Mouse (Mus musculus): ENCODE measurements around the gene Dnajc6.
A peak's percentile ranks its signal among the peaks of the same experiment; 100 is the strongest.

The Dnajc6 gene

DNA sequence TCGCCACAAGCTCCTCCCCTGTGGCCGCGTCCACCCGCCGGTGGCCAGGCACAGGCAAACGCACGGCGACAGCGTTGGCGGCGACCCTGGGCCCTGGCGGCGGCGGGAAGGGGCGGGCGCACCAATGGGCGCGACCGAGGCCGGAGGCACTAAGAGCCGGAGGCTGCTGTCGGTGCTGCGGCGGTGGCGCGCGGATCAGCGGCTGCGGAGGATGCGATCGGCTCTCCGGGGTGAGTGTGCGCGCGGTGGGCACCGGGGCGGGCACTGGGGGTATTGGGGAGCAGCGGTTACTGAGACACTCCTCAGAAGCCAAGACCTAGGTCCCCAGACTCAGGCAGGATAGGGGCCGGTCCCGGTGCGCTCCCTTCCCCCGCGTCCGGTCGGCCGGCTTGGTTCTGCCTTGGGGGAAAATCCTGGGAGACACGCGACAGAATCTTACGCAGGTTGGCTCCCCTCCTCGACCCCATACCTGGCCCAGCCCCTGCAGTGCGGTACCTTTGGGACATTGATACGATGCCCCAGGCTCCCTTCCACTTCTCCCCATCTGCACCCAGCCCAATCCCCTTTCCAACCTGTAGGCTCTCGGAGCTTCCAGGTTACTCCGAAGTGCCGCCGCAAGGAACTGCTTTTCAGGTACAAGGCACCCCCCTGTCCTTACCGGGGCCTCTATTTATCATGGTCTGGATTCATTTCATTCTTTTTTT, at the start of gene Dnajc6:
Dnajc6 (plus strand) TSS at position 115 of the 704 bp plus-strand sequence.
- DNase-seq: peak in 1 of 2 experiments; percentile 45

- no peak for DNase-seq
Measured at GRCm38 (mm10) chr4:101448701-101449100, 47.7 kb upstream of the Dnajc6 start.

DNA sequence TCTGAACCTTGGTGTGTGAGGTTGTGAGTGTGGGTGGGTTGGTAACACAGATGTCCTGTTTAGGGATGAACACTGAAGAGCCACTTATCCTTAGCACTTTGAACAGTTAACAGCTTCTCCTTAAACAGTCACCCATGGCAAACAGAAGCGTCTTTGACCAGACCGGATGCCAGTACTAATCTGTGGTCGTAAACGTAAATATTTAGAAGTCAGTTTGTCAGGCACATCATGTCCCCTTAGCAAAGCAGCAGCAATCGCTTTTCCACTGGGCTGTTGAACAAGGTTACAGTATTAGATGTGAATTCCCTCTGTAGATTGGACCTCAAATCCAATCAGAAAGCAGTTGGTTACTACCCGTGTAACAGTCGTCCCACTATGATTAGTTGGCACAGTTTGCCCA, 47.1 kb upstream of the Dnajc6 start:
- no peak for DNase-seq

GRCm38 (mm10) chr4:101450150-101450780, 46.2 kb upstream of the Dnajc6 start:
- DNase-seq: peak; percentile 28 to 51

DNA sequence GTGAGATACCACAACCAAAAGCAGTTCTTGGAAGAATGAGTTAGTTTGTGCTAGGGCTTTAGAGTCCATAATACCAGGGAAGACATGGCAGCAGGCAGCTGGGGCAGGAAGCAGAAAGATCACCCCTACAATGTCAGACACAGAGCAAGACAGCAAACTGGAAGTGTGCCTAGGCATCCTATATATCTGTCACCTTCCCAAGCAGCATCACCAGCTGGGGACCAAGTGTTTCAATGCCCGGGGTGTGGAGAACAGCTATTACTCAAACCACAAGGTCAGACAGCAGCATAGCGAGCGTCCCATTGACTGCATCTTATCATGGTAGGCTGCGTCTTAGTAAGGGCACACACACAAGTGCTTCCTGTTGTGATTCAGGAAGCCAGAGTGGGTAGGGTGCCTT, 45.4 kb upstream of the Dnajc6 start:
- no peak for DNase-seq

DNA sequence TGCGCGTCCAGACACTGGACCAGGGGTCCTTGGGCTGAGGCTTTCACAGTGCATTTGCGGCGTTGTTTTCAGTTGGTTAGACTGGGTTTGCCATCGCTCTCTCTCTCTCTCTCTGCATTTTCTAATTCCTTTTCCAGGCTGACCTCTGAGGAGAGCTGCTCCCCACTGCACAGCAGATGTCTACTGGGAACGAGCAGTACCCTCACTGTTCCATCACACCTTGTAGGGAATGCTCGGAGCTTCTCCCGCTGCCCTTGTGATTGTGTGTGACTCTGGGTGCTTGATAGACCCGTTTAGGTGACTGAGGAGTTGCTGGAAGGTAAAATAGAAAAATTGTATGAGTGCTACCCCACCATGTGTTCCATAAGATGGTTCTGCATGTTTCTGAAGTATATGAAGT, 43.6 kb upstream of the Dnajc6 start:
- no peak for DNase-seq

- no peak for DNase-seq
Measured at GRCm38 (mm10) chr4:101457176-101457575, 39.3 kb upstream of the Dnajc6 start.

DNA sequence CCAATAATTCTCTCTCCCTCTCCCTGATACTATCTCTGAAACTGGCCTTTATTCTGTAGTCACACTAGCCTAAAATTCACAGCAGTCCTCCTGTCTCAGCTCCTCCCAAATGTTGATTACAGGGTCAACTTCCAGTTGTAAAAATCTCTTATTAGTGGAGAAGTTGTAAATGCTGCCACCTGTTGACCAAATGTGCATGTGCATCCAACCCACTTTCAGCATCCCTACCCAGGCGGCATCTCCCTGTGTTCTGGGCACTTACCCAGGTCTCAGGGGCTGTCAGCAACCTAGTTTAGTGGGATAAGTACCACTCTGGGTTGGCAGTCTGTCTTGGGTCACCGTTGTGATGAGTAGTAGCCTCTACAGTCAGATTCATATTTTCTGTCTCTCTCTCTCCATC, 38.1 kb upstream of the Dnajc6 start:
- peak in 1 of 2 experiments; percentile 59 for DNase-seq

- DNase-seq: no peak
Measured at GRCm38 (mm10) chr4:101459358-101459757, 37.1 kb upstream of the Dnajc6 start.

GRCm38 (mm10) chr4:101460114-101460513, 36.3 kb upstream of the Dnajc6 start:
- DNase-seq: no peak

- DNase-seq: no peak
Measured at GRCm38 (mm10) chr4:101462065-101462464, 34.4 kb upstream of the Dnajc6 start.

GRCm38 (mm10) chr4:101466264-101466663, 30.2 kb upstream of the Dnajc6 start:
- DNase-seq: no peak

DNA sequence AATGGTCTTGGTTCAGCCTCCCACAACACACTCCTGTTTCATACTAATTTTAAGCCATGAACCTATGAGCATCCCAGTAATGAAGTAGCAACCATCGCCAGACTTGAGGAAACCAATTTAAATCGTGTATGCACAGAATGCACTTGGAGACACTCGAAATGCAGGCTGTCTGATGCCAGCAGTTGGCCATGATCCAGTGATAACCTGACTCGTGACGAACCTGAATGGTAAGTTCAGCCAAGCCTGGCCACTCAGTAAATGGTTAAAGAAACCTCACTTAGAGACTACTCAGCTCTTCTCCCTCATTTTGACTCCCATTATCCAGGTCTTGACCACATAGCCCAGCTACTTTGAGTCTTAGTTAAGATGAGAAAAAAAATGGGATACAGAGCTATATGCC, 27.2 kb upstream of the Dnajc6 start:
- no peak for DNase-seq

DNA sequence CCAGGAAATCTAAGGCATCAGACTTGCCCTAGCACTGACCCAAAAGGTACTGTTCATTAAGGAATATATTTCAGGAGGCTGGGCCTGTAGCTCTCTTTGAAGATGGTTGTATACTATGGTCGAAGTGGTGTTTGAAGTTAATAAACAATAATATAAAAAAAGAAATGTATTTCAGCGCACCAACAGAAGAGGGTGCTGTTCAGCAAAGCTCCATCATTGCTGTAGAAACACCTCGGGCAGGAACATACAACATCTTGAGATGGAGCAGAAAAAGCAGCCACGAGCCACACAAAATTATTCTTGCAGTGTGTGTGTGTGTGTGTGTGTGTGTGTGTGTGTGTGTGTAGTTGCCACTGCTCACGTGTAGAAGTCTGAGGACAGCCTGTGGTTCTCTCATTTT, 25.9 kb upstream of the Dnajc6 start:
- DNase-seq: no peak

DNA sequence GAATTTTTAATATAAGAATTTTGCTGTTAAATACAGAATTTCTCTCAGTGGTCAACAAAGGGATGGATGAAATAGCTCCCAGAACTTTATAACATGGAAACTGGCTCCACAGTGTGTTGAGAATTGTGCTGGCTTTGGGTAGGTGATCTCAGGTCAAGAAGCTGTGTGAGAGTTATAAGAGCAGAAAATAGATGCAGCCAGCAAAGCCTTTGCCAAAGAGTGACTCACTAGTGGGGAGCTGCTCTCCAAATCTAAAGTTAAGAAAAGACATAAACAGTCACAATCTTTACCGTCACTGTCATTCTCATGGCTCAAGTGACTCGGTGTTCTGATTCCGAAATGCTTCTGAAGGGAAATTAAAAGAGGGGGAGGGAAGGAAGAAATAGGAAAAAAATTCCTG, 23.7 kb upstream of the Dnajc6 start:
- DNase-seq: no peak

DNA sequence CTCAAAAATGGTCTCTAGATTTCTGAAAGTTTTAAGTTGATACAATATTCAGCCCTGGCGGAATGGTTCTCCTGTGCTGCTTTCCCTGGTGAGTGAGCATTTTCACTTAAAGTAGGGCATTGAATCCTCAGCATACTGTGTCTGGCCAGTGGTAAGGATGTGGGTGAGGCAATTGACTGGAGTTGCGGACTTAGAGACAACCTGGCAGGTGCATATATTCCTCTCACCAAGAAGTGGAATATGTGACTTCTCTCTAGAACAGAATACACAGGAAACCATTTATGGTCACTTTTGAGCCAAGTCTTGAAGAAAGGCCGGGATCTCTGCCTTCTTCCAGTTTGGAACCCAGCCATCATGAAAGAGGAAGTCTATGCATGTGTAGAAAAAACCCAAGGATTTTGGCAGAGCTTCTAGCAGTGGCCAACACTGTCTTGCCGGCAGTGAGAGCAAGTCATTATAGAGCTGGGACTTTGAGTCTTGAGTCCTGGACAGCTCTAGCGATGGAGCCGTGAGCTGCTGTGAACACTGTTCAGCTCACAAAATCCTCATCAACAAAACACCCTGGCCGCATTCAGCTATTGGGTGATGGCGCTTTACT, 6.0 kb upstream of the Dnajc6 start:
- DNase-seq: no peak

DNA sequence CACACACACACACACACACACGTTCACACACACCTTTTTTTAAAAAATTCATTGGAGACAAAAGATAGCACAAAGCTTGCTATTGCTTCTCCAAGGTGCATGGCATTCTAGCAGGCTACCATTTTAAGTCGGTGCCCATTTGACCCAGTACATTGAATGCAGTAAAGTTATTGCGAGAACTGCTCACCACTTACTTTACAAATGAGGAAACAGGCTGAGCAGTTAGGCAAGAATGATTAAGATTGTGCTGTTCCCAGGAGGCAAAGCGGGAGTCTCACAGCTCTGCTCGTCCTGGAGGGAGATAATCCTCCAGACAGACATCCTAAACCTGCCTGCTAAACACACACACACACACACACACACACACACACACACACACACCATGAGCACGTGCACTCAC, 4.7 kb upstream of the Dnajc6 start:
- DNase-seq: no peak

DNA sequence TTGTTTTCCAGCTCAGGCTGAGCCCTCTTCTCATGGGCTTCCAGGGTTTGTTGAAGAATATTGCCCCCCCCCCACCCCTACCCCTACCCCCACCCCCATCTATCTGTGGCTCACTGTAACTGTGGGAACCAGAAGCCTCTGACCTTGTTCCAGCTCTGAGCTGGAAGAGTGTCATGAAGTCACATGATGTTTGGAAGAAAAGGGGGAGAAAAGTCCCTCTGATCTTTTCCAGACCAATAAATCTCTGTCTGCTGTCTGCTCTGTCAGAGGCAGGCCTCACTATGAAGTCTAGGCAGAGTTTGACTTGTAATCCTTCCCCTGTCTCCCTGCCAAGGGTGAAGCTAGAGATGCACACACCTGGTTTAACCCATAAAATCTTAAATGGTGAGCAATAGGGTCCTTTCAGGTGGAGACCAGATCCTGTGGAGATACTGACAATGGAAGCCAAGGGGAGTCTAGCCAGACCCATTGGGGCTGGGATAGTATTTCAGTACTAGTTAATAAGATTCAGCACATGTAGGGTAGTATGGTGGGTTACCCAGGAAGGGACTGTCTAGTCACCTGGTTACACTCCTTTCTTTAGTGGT, 2.7 kb upstream of the Dnajc6 start:
- DNase-seq: no peak

GRCm38 (mm10) chr4:101496188-101496533, 287 bp upstream of the Dnajc6 start:
- DNase-seq: no peak

DNA sequence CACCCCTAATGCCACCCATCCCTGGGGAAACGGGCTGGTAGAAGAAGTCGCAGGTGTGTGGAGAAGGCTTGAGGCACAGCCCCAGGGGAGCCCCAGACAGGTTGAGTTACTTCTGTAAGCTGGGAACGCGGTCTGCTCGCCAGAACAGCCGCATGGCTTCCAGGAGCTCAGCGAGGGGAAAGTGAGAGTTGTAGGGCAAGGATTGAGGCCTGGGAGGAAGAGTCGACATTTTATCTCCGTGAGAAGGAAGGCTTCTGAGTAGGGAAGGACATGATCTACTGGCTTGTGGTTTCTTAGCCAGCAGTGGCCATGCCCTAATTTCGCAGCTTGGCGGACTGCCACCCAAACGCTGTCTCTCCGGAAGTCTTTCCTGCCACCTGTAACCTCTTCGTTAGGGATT, 888 bp downstream of the Dnajc6 start:
- no peak for DNase-seq

- DNase-seq: no peak
Measured at GRCm38 (mm10) chr4:101504470-101505007, 8.1 kb downstream of the Dnajc6 start.

DNA sequence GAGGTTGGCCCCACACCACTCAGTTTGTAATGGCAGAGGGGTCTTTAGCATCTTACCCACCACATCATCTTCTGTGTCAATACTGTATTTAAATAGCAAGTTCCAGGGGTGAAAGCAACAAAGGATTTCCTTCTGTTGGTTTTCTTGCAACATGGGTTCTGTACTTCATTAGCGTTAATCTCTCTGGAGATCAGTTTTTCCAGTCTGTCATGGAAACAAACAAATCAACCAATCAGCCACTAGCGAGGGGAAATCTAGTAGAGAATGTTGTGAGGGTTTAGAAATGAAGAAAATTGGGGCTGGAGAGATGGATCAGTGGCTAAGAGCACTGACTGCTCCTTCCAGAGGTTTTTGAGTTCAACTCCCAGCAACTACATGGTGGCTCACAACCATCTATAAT, 9.5 kb downstream of the Dnajc6 start:
- no peak for DNase-seq

DNA sequence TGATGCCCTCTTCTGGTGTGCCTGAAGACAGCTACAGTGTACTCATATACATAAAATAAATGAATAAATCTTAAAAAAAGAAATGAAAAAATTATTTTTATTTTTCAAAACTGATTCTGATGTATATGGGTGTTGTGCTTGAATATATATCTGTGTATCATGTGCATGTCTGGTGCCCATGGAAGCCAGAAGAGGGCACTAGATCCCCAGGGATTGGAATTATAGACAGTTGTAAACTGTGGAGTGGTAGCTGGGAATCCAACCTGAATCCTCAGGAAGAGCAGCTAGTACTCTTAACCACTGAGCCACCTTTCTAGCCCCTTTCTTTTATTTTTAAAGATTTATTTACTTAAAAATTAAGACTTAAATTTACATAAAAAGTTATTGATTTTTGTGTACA, 9.9 kb downstream of the Dnajc6 start:
- DNase-seq: no peak
